Mouse (Mus musculus) erythroblast, adult 5-6 weeks (primary cell): ENCODE data around the gene Suz12. TPM values are rescaled to one million over a fixed set of nuclear protein-coding genes. Genes with fewer than 3 reads are reported as not detected.
"Not testable (repeated sequence)": the region's sequence is repeated elsewhere in the genome, so short reads cannot be mapped to it uniquely, and the experiment has no call there.

Source experiments
- ATAC-seq: replicated peaks from 2 replicates; pipeline ENCODE4 v1.8.0; 2016; ENCODE audit warnings: moderate number of reproducible peaks, mild to moderate bottlenecking, moderate TSS enrichment, inconsistent platforms; ENCODE audit not compliant: poor library complexity, low FRiP score, severe bottlenecking
- total RNA-seq, 2 experiments: library from RNA; stranded (forward) in 1 of 2; stranded (reverse) in 1 of 2; fragments of 150-400 nt in 1 of 2; fragments of 200-764, 138-1000 nt in 1 of 2; gene quantifications; 2 replicates each; pipeline versions ENCODE4 v1.2.3 to v1.2.4; 2015 to 2017; ENCODE audit warnings: low replicate concordance in 2 of 2

The Suz12 gene
- 30.6 and 40.1 TPM in 2 replicates for total RNA-seq (2015; ENCODE audit: low replicate concordance)
- total RNA-seq (2017; ENCODE audit: low replicate concordance): 42.0 and 55.1 TPM in 2 replicates

GRCm38 (mm10) chr11:79992592-79993355, at the start of gene Suz12:
Gene Suz12 (plus strand): TSS chr11:79993106.
- ATAC-seq: peak; percentile 92

- ATAC-seq: no peak
These were observed 49.8 kb upstream of the Suz12 start for GRCm38 (mm10) chr11:79943136-79943535.

GRCm38 (mm10) chr11:79943601-79944000, 49.3 kb upstream of the Suz12 start:
- no peak for ATAC-seq

- no peak for ATAC-seq
These were observed 45.6 kb upstream of the Suz12 start for GRCm38 (mm10) chr11:79947265-79947664.

DNA sequence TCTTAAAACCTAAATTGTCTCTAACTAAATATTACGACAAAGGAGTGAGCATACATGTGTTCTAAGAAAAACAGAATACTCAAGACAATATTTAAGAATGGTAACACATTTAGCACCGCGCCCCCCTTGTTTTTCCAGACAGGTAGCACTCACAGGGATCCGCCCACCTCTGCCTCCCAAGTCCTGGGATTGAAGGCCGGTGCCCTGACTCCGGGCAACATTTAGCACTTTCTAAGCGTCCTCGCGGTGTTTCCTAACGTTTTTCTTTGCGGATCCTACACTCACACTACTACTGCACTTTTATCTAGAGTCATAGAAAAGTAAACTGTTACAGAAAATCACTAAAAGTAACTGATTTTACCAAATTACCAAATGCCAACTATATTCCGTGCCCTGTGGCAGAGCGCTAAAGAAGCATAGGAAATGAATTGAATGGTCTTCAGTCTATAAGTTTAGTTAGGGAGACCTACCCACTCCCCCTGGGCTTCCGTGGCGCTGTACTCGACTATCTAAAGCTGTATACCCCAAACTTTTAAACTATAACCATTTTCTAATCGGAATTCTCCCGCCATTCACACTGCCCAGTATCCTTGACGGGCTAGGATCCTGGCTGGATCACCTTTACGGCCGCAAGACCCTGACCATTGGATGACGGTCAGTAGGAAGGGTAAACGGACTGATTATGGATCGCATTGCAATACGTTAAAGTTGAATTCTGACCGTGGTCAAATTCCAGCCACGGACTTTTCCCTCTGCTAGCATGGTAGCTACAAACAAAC, 31.4 kb upstream of the Suz12 start:
- peak; percentile 42 for ATAC-seq

GRCm38 (mm10) chr11:79962125-79962876, 30.6 kb upstream of the Suz12 start, which contains the start of gene Utp6:
Gene Utp6 (minus strand): TSS chr11:79962390.
- ATAC-seq: peak; percentile 96

GRCm38 (mm10) chr11:79962877-79963183, 30.1 kb upstream of the Suz12 start:
- ATAC-seq: peak; percentile 24; the same call in 1 of the 2 replicates

DNA sequence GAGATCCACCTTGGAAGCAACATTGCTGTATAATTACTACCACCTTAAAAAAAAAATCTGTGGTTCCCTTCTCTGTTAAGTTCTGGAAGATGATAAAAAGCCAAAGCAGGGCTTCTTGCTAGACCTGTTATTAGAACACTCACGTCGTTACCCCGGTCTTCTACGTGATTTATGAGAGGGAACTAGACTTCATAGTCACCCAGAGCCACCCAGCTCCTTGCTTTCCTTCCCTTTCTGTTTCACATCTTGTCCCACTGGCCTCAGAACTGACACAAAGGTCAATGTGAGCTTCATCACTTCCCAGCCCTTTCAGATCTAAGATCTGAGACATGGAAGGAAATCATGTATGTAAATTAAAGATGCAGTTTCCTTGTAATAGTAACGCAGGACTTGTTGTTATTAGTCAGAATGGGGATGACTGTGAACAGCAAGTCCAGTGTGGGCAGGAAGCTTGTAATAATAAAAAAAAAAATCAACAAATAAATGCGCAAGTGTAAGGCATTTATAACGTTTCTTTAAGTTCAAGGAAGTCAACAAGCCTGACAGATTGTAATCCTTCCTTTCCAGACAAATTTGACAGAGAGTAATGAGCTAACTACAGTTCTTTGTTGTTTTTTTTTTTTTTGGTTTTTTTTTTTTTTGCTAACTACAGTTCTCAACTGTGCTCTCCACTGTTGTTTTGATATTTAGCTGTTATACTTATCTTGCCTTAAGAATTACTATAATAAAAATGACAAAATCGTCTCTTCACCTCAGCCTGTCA, 29.5 kb upstream of the Suz12 start:
- no peak for ATAC-seq

GRCm38 (mm10) chr11:79965896-79966295, 27.0 kb upstream of the Suz12 start:
- ATAC-seq: no peak

- ATAC-seq: no peak
These were observed 25.2 kb upstream of the Suz12 start for GRCm38 (mm10) chr11:79967752-79968151.

DNA sequence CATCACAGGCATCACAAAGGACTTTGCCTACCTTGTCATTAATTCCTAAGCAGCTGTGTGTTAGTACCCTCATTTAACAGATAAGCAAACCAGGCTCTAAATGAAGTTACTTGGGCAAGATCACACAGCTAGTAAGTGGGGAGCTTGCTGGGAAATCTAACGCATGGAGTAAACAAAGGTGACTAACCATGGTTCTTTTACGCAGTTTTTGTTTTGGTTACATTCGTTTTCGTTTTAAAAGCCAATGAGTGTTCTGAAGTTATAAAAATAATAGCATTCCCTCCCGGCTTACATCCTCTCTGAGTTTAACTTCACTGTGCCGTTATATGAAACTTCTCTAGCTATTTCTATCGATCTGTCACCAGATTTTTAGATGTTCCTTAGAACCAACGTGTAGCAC, 19.8 kb upstream of the Suz12 start:
- ATAC-seq: no peak

- no peak; the same call in 1 of the 2 replicates for ATAC-seq
These were observed 19.1 kb upstream of the Suz12 start for GRCm38 (mm10) chr11:79973626-79974476.

DNA sequence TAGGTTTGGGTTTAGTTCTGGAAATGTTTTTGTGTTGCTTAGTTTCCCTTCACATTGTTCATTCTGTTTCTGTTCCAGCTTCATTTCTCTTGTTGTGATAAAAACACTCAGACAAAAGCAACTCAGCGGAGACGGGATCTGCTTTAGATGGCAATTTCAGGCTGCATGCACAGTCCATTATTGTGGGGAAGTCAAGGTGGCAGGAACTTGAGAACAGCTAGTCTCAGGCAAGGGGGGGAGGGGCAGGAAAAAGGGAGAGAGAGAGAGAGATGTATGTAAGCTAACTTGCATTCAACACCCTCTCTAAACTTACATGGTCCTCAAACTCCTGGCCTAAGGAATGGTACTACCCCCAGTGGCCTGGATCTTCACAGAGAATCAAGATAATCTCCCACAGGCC, 17.5 kb upstream of the Suz12 start:
- ATAC-seq: no peak

DNA sequence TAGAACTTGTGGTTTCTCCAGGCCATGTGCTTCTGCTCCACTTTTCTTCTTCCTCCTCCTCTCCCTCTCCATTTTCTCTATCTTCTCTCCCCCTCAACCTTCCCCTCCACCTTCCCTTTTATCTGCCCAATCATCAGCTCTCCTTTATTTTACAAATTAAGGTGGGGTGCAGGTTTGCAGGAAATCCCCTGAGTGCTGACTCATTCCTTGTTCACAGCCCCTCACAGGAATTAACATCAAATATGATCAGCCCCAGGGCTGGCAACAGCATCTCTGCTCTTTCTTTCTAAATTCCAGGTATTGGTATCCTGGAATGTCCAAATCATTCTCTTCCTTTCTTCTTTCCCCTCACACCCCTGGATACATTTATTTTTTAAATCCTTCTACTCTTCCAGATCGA, 16.7 kb upstream of the Suz12 start:
- ATAC-seq: no peak

GRCm38 (mm10) chr11:79976645-79977044, 16.3 kb upstream of the Suz12 start:
- not testable (repeated sequence) for ATAC-seq

DNA sequence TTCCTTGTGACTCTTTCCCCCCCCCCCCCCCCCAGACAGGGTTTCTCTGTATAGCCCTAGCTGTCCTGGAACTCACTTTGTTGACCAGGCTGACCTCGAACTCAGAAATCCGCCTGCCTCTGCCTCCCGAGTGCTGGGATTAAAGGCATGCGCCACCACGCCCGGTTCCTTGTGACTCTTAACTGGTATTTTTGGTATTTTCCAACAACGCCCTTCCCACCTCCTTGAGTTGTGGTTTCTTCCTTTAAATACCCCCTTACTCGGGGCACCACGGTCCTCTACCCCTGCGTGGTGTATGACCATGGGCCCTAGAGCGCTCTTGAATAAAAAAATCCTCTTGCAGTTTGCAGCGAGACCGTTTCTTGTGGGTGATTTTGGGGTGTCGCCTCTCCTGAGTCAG, 15.8 kb upstream of the Suz12 start:
- not testable (repeated sequence) for ATAC-seq

DNA sequence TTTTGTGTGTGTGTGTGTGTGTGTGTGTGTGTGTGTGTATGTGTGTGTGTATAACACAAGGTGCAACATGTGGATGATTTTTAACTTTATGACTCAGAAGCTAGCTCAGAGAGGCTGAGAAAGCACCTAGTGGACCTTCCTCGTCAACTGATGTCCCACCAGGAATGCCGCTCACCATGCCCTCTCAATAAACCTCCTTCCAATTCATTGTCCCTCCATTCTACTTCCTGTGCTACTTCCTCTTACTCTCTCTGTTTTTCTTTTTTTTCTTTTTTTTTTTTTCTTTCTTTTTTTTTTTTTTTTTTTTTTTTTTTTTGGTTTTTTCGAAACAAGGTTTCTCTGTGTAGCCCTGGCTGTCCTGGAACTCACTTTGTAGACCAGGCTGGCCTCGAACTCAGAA, 15.2 kb upstream of the Suz12 start:
- ATAC-seq: not testable (repeated sequence)

GRCm38 (mm10) chr11:79986886-79987285, 6.0 kb upstream of the Suz12 start:
- ATAC-seq: no peak

GRCm38 (mm10) chr11:79987896-79988295, 5.0 kb upstream of the Suz12 start:
- no peak for ATAC-seq
